Mouse (Mus musculus): ENCODE results near the gene Rbks.
"Not testable (repeated sequence)": the region's sequence is repeated elsewhere in the genome, so short reads cannot be mapped to it uniquely, and the experiment has no call there.

Rbks gene

DNA sequence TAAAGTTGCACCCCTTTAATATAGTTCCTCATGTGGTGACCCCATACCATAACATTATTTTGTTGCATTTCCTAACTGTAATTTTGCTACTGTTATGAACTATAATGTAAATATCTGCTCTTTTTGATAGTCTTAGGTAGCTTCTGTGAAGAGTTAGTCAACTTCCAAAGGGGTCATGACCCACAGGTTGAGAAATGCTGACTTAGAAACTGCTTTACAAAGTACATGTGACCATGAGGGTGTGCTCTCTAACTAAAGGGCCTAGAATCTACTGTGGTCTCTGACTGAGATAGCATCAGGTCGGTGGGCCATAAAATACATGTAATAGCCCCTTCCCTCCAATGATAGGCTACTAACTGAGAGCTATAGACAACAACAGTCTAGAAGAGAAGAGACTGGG lies 19.4 kb downstream of the Rbks start:
- DNase-seq (ENCODE audit: low spot score): no peak

DNA sequence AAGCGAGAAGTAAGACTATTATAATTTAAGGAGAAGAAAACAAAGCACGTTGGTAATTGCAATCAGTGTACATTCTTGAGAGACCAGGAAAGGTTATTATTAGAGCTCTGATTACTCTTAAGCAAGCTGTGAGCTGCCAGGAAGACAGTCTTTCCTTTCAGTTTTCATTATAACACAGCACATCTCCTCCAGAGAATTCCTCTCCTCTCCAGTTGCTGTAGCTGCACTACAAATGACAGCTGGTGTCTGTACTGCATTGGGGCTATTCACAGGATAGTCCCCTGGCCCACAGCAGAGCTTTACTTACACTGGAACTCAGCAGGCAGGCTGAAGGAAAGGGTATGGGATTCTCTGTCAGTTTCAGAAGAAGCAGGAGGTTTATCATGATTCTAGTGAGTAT lies 24.0 kb downstream of the Rbks start:
- DNase-seq (ENCODE audit: low spot score): no peak

DNA sequence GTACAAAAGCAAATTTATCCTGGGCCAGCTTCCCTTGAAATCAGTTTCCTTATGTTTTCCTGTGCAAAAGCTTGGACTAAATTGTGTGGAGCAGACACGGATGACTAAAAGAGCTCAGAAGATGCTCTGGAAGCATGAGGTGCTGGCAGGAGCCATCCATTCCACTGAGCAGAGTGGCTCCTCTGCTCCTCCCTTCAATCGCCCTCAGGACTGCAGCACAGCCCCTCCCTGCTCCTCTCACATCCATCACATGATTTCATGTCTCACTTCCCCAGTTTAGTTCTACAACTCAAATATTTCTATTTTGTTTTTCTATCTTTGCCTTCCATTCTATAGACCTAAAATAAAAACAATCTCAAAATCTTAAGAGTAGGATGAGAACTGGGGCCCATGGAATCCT lies 26.3 kb downstream of the Rbks start:
- no peak for DNase-seq (ENCODE audit: low spot score)

DNA sequence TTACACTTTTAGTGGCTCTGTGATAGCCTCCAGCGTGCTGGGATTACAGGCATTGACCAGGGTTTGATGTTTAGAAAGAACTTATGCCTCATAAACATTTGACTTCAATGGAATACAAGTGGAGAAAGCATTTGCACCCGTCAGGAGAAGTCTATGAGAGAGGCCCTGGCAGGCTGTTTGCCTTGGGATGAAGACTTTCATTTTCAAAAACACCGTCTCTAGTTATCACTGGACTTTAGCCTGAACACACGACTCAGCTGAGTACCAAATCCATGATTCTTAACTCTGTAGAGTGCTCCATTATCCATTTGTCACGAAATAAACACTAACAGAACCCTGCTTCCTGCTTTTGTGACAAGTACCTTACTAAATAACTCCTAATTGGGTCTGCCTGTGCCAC lies 27.4 kb downstream of the Rbks start:
- no peak for DNase-seq (ENCODE audit: low spot score)

DNA sequence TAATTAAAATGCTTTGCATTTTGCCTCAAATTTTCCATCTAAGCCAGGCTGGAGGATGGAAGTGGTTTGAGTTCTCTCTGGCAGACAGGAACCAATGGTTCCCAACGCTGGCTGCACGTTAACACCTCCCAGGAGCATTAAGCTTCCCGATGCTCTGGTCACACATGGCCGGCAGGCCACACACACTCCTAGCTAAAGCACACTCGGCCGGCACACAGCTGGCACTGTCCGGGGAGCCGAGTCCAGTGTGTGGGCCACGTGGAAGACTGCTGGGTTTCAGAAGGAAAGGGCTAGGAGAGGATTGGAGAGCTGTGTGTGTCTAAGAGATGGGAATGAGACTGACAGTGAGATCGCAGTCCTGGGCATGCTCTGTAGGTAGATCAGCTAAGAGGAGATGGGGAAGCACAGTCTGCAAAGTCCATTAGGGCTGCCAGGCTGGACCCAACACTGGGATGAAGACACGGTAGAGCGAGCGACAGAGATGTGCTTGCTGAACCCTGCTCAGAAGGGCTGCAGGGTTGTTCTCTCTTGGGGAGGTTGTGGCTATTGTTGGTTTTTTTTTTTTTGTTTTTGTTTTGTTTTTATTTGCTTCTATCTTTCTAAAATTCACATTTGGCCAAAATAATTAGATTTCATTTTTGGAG lies 29.0 kb downstream of the Rbks start:
- no peak for DNase-seq (ENCODE audit: low spot score)

DNA sequence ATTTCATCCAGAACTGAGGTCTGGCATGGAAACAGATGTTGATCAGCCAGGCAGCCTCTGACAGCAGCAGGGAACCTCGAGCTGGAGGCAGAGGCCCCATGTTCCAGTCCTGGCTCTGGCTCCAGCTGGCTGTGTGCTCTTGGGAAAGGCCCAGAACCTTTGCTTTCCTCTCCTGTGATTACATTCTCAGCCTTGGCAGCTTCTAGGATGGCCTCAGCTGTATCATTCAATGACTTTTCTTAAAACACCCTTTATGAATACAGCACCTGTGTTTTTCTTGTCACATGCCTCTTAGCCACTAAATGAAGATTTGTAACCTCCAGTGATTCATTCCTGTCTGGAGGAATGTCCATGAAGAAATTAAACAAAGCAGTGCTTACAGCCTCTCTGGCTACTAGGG lies 31.3 kb downstream of the Rbks start:
- no peak for DNase-seq (ENCODE audit: low spot score)

DNA sequence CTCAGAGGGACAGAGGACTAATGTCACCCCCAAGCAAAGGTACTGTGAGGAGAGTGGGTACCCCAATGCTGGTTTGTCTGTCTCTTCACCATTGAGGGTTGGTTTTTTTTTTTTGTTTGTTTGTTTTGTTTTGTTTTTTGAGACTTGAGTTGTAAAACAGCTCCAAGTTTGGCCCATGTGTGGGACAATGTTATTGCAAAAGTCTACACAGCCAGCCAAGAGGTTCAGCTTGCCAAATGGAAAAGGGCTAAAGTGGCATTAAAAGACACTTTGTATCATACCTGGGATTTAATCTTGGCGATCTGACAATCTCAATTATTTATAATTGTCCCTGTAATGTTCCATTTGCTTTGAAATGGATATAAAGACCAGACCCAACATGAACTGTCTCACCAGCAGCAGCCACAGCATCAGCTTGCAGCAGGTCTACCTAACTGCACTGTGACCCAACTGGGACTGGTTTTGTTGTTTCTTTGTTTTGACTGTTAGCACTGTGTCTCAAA lies 41.7 kb downstream of the Rbks start:
- DNase-seq (ENCODE audit: low spot score): no peak

DNA sequence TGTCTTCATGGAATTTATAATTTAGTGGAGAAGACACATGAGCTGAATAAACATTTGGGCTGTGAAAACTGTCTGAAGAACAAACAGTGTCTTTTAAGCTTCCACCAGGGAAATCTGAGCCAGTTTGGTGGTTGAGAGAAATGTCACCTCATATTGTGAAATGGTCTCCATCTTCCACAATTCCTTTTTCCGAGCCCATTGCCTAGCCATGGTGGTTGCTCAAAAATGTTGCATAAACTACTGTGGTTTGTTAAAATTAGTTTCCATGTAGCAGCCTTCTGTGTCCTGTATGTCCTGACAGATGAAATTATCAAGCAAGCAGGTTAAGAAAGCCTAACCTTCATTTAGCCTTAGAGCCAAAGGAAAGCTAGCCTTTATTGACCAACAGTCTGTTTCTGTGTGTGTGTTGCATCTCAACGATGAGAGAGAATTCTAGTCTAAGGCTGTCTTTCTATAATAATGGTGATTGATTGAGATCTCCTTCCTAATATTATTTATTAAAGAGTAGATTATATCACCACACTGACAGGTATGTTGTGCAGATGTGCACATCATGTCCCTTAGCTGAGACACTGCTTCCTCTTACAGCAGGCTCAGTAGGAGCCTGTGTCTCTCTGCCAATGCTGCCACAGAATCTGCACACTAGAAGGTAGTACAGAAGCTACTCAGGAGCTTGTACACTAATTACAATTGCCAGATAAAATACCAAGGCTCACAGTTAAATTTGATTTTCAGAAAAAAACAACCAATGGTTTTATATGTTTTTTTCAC lies 46.7 kb downstream of the Rbks start:
- no peak for DNase-seq (ENCODE audit: low spot score)

DNA sequence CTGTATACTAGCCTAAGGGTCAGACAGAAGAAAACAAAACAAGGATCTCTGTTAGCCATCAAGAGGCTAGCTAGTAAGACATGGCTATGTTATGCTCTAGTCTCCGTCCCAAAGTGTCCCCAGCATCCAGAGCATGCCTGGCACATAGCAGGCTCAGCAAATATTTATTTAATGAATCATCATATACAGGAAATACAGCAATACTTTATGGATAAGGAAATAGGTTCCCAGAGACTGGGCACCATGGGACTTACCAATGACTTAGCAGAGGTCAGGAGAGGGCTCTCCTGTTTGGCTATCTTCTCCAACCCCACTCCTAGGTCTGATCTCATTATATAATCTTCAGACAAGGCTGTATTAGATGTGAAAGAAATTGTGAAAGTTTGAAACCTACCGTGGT lies 50.1 kb downstream of the Rbks start:
- DNase-seq (ENCODE audit: low spot score): no peak

DNA sequence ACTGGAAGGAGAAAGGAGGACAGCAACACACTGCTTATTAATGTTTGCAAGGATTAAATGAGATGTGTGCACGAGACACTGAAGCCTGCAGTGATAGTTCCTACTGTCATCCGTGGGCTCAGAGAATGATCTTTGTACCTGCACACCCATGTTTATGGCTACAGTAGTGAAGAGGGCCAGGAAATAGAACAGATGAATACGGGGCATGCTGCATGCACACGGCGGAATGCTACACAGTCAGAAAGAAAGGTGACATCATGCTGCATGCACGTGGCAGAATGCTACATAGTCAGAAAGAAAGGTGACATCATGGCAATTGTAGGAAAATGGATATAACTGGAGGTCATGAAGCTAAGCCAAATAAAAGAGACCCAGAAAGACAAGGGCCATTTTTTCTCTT lies 50.9 kb downstream of the Rbks start:
- DNase-seq (ENCODE audit: low spot score): no peak

DNA sequence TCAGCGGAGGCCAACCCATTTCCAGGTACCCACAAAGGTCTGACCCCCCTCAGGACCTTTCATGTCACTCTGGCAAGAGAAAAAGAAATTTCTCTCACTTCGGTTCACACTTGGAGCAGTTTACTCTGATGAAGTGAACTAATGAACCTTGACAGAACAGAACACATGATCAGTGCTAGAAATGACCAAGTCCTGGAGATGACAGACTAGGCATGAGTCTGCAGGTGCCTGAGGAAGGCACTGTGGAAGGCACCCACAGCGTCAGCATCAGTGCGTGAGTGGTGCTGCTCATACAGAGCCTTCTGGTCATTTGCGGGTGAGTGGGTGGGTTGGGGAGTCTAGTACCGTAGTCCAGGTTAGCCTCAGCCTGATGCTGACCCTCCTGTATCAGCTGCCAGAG lies 51.6 kb downstream of the Rbks start:
- no peak for DNase-seq (ENCODE audit: low spot score)

DNA sequence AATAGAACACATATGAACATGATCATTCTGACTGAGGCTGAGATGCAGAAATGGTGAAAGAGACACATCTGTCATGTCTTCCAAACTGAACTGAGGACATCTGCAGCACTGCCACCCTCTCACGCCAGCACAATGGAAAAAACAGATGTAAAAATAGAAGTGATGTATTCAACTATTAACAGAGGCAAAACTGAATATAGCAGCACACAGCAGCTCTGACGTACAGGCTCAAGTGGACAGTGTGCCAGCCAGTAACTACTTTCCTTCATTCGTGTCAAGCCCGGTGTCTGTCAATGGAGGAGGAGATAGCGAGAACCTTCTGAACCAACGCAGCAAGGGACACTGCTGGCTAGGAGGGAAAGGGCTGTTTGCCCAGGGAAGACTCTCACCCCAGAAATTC lies 52.6 kb downstream of the Rbks start:
- no peak for DNase-seq (ENCODE audit: low spot score)

DNA sequence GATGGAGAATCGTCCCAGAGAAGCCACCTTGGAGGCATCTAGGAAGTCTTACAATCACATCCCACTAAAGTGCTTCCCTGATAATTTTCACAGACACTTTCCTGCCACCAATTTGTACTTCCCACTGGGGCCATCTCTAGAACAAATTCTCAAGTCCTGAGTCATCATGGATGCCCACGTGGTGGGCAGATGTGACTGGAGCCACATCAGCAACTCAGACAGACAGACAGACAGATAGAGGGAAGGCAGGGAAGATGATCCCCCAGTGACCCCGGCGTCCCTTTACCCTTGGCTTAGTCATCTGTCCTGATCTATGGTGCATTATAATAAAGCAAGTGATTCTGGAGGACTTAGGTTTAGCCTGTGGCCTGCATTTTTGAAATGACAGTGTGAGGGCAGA lies 53.2 kb downstream of the Rbks start:
- no peak for DNase-seq (ENCODE audit: low spot score)

DNA sequence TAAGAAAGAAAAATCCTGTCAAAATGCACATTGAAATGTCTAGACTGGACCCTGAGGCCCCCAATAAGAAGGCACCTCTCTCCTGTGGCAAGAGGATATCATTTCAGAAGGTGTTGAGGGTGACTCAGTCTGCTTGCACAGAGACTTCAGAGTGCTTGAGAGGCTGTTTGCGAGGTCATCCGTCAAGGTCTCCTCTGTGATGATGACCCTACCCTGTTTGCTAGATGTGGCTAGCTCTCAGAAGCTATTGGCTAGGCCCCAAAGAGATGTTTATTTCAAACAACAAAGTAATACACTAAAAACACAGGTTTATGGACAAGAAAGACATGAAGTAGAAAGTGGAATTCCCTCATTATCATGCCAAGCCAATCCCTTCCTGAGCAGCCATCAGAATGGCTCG lies 55.1 kb downstream of the Rbks start:
- DNase-seq (ENCODE audit: low spot score): no peak

DNA sequence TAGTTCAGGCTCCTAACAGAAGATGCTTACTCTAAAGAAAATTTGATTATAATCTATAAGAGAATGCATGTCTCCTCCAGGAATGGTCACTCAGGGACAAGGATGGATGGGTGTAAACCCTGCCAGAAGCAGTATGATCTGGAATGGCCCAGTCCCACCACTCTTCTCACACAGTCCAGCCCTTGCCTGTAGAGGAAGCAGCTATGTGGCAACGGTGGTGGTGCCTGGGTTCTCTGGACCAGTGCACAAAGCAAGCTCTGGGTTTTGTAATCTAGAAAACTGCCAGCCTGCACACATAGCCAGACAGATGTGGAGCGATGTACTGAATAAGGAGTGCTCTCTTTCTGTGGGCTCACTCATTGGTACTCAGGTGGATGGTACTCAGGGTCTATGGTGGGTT lies 56.9 kb downstream of the Rbks start:
- DNase-seq (ENCODE audit: low spot score): no peak

DNA sequence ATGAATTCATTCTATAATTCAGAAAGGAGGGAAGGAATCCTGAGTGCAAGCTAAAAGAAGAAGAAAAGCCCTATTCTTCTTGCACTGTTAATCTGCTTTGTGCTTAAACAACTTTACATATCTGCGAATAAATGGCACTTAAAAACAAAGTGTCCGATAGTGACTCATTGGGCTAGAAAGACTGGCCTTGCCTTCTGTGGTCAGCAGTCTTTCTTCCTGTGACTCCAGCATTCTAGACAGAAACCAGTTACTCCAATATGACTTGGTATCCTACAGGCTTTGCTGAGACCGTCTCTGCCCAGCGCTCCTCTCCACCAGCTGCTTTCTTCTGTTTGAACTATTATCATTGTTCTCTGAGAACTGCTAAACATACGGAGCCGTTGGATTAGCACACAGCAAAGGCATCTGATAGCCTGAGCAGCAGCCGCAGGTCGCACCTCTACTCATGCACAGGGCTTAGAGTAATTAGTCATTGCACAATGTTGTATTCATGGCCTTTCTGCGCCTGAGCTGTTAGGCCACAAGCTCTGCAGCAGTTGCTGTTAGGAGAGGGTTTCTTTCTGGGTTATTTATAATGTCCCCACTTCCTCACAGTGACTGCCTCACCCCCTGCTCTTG lies 60.7 kb downstream of the Rbks start:
- DNase-seq (ENCODE audit: low spot score): no peak

DNA sequence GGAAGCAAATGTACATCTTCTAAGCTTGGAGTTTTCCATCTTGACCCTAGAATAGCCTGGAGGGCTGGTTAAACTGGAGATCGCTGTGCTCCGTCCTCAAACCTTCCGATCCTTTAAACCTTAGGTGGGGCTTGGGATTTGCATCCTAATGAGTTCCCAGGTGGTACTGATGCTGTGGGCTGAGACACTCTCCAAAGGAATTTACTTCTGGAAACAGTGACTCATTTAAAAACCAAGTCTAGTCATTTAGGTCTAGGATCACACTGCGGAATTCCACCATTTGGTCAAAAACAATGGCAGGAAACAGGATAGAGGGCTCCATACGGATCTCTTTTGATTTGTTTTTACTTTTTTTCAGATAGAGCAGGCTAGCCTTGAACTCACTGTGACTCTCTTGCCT lies 62.7 kb downstream of the Rbks start:
- no peak for DNase-seq (ENCODE audit: low spot score)

DNA sequence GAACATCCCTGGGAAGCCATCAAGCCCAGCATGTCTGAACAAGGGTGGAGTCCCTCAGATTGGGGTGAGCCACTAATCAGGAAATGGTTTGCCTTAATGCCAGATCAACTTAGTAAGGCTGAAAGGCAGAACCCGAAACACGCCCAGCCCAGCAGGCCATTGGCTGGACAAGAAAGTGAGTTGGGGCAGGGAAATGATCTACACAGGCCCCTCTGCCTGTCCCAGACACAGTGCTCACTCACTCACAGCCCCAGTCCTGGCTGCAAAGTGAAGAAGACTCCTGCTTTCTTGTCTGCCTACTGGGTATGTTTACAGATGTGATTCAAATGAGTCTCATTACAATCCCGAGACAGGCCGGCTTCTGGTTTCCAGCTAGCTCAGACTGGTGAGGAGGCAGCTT lies 63.3 kb downstream of the Rbks start:
- no peak for DNase-seq (ENCODE audit: low spot score)

DNA sequence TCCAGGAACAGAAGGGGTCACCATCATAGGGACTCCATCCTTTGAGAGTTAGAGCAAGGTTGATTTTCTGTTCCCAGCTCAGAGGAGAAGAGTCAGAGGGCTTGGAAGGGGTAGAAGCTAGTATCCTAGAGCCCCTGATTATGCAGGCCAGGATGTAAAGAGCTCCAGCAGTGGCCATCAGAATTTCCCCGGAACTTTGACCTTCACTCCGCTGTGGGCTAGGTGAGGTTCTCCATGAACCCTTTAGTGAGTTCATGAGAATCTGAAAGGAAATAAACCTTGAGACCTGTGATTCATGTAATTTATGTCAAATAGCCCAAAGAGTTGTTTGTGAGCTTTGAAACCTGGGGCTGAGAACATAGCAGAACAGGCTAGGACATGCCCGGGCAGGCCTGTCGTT lies 66.3 kb downstream of the Rbks start:
- DNase-seq (ENCODE audit: low spot score): not testable (repeated sequence)

DNA sequence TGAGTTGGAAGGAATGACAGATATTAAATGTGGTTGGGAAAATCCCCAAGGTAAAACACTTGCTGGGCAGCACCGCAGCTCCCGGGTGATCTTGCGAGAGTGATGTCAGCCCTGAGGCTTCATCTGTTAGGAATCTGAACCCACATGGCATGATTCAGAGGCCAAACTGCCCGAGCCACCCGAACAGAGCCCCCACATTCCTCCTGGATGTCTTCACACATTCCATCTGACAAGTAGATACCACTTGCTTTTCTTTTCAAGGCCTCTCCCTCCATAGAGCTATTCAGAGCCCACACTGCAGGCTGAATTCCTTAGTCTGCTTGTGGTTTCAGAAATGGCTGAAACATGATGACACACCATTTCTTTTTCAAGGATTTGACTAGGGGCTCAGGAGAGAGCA lies 67.4 kb downstream of the Rbks start:
- DNase-seq (ENCODE audit: low spot score): no peak

DNA sequence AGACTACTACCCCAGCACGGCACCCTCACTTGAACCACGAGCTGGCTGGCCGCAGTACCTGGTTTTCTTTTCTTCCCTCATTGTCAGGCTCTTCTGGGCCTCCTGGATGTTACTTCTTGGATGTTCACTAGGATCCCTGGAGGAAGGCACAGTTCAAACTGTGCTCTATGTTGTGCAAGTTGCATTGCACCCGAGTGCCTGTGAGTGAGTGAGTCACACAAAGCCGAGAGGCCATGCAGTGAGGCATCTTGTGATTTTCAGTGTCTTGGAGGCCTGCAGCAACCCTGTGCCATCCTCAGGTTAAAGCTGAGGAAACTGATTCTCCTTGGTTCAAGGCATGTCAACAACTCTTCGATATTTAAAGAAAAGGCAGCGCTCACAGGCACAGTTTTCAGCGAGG lies 68.9 kb downstream of the Rbks start:
- DNase-seq (ENCODE audit: low spot score): no peak

DNA sequence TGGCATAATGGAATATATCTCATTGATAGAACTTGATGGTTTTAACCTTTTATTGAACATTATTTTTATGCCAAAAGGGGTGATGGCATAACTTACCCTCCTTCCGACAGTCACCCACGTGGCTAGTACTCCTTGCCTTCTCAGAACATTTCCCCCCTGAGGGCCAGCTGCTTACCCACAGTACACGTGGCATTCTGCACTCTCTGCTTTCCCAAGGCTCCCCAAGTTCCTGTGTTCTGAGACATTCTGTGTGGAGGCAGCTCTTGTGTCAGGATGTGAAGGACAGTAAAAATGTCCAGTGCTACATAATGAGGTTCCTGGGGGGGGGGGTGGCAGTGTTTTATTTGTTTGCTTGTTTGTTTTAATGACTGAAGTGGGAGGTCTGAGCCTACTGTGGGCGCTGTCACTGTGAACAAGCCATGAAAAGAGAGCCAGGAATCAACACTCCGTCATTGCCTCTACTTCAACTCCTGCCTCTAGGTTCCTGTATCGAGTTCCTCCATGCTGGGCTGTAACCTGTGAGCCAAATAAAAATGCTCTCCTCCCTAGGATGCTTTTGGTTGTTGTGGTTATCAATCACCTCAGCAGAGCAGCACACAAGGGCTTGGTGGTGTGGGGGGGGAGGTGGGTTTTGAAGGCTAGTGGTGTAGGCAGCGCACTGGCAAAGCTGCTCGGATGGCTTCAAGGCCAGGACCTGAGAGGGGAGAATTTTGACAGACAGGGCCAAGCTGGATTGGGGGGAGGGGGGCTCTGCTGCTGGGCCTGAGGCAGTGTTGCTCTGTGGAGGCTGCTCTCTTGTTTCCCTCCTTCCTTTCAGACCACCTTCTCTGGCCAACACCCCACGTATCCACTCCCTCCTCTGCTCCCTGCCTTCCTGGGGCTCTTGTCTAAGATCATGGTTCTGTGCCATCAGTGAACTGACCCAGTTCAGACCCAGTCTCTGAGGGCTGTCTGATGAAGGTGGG lies 69.6 kb downstream of the Rbks start:
- no peak for DNase-seq (ENCODE audit: low spot score)

All from ovary, postnatal 14 days (tissue).